Mouse (Mus musculus) left cerebral cortex, adult 9 months (tissue): ENCODE data around the gene Sgf29.
A peak's percentile ranks its signal among the peaks of the same experiment; 100 is the strongest.

Experiments
- DNase-seq, 2 experiments: peaks; one replicate each; pipeline ENCODE4 v3.0.0; 2022; ENCODE audit warnings: low spot score in 2 of 2

The Sgf29 gene

DNA sequence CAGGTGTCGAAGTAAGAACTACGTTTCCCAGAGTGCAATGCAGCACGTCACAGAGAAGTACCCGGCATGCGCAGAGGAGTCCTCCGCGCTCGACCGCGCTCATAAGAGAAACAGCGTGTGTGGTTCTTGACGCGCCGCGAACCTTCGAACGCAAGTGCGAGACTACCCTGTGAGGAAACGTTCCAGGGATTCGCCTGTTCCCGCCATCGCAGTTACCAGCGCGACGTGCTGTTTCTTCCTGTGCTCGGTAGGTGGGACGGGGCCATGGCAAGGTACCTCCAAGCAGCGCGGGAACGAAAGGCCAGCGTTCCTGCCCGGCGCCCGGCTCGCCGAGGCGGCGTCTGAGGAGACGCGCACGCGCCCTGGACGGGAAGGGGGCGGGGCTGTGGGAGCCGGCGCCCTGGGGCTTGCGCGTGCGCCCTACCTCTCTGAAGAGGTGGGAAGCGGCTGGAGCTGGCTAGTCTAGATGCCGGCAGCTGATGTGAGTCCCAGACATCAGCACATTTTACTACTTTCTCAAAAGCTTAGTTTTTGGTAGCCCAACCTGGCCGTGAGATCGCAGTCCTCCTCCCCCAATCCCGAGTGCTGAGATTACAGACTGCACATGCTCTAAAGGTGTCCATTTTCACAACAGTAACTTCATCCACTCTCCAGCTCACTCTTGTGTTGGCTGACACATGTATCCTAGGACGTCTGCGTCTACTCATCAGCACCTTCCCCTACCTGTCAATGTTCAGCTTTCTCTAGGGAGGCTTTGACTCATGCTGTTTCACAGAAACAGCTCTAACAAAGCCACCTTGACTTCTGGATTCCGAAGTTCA, at the start of gene Sgf29:
Sgf29 (plus strand) TSS at position 79 of the 821 bp plus-strand sequence.
- peak; percentile 81 to 92 for DNase-seq

- DNase-seq: no peak
Measured at GRCm38 (mm10) chr7:126601896-126602295, 47.2 kb upstream of the Sgf29 start.

DNA sequence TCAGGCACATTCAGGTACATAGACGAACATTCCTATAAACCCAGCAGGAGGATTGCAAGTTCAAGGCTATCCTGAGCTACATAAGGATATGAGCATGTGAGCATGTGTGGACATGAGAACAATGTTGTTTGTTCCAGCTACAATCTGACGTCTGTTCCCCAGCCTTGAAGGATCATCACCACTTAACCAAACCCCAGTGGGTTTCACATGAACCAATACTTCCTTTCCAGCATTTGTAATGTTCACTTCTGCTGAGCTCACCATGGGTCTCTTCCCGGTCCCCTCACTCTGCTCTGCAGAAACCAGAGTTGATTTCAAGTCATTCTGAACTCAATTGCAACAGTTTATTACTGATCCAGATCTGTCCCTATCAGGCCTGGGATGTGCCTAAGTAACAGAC, 46.5 kb upstream of the Sgf29 start:
- no peak for DNase-seq

- DNase-seq: no peak
Measured at GRCm38 (mm10) chr7:126606611-126607010, 42.5 kb upstream of the Sgf29 start.

GRCm38 (mm10) chr7:126607064-126607463, 42.0 kb upstream of the Sgf29 start:
- DNase-seq: no peak

DNA sequence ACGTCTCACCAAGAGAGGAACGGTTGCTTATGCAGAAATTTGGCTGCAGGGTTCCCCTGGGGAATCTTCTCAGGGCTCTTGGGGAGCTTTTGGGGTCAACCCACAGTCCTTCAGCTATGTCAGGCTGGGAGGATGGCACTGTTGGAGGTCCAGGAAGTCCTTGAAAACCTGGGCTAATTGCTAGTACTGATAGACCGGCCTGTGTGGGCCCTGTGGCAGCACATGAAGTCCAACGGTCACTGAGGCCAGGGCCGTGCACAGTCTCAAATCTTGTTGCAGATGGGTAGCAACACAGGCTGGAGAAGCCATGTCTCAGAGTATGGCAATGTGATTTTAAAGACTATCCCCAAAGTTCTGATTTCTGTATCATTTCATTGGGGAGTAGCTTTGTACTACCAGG, 41.3 kb upstream of the Sgf29 start:
- no peak for DNase-seq

DNA sequence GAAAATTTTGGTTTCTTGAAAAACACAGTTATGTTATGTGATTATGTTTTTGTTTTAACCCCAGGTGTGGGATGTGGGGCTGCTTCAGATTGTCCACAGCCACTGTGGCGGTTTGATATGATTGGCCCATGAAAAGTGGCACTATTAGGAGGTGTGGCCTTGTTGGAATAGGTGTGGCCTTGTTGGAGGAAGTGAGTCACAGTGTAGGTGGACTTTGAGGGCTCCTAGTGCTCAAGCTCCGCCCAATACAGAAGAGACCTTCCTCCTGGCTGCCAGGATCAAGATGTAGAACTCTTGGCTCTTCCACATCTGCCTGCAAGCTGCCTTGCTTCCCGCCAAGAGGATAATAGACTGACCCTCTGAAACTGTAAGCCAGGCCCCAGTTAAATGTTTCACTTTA, 36.4 kb upstream of the Sgf29 start:
- no peak for DNase-seq

DNA sequence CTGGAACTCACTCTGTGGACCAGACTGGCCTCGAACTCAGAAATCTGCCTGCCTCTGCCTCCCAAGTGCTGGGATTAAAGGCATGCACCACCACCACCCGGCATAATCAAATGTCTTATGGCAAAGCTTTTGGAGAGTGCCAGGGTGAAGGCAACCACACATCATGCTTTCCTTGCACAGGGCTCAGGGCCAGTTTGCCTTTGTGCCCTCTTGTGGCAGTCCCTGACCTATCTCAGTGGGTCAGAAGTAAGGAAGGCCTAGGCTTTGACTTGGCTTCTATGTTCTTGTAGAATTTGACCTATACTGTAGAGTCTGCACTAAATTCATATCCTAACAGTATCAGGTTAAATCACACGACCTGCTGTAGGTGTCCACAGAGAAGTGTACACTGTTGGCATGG, 32.4 kb upstream of the Sgf29 start:
- DNase-seq: no peak

DNA sequence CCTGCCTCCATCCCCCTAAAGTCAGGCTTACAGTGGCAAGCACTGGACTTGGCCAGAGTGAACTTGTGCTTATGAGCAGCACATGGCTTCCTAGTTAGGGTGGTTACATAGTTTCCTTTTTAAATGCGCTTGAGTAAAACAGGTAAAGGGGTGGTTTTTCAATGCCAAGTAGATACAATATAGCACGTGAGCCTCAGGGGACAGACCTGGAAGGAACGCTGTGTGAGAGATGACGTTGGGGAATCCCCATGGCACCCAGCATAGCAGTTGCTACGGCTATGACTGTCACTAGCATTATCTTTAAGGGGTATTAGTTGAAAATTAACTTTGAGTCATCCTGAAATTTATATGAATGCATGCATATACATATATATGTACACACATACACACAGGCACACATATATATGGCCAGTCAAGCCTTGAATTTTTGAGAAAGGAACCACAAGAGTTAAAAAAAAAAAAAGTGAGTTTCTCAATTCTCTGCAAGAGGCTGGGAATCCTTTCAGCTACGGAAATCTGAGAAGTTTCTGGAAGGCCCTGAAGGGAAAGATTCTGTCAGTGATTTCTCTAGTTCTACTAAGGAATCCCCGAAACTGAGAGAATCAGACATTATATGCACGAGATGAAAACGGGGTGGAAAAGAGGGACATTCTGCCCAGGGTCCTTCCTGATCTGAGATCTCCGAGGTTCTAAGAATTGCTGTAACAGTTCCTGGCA, 29.4 kb upstream of the Sgf29 start:
- DNase-seq: no peak

- DNase-seq: no peak
Measured at GRCm38 (mm10) chr7:126621452-126622359, 27.4 kb upstream of the Sgf29 start.

- DNase-seq: no peak
Measured at GRCm38 (mm10) chr7:126623381-126623780, 25.7 kb upstream of the Sgf29 start.

GRCm38 (mm10) chr7:126624774-126625173, 24.3 kb upstream of the Sgf29 start:
- DNase-seq: no peak

GRCm38 (mm10) chr7:126625369-126625768, 23.7 kb upstream of the Sgf29 start:
- peak in 1 of 2 experiments; percentile 52 for DNase-seq

- no peak for DNase-seq
Measured at GRCm38 (mm10) chr7:126625807-126626600, 23.1 kb upstream of the Sgf29 start.

GRCm38 (mm10) chr7:126628111-126628510, 21.0 kb upstream of the Sgf29 start:
- no peak for DNase-seq

- no peak for DNase-seq
Measured at GRCm38 (mm10) chr7:126629915-126630314, 19.2 kb upstream of the Sgf29 start.

GRCm38 (mm10) chr7:126630824-126631518, 18.1 kb upstream of the Sgf29 start, which contains the start of gene Nupr1:
Gene Nupr1, minus strand, starts transcription at chr7:126630861.
- DNase-seq: no peak

DNA sequence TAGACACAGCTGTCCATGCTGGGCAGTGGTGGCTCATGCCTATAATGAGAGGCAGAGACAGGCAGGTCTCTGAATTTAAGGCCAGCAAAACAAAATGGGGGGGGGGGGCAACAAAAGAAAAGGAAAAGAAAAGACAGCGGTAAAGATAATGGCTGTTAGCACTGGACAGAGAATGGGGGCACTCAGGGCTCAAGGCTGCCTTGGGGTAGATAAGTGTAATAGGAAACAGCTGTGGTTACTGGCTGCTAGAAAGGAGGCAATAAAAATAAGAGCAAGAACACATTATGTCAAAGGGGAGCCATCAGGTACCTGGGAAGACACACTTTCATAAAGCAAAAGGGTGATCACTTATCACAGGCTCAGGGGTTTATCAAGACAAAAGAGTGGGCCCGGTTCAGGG, 16.6 kb upstream of the Sgf29 start:
- no peak for DNase-seq

DNA sequence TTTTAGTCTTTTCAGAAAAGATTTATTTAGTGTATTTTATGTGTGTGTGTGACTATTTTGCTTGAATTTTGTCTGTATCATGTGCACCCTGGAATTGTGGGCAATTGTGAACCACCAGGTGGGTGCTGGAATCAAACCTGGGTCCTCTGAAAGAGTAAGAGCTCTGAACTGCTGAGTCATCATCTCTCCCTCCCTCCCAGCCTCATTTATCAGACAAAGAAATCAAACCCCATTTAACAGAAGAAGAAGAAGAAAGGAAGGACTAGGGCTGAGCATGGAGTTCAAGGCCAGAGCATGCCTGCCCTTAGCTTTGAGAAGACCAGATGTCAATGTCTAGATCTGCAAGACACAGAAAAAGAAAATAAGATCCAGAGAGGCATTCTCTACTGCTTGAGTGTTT, 13.7 kb upstream of the Sgf29 start:
- DNase-seq: no peak

GRCm38 (mm10) chr7:126636733-126637520, 12.2 kb upstream of the Sgf29 start:
- DNase-seq: peak in 1 of 2 experiments; percentile 15
